Mouse (Mus musculus) ovary, postnatal 10 days (tissue): ENCODE data around the gene Gm765.

Experiments used
- DNase-seq: peaks from one replicate; pipeline ENCODE4 v3.0.0; 2022; ENCODE audit warnings: low spot score

Gm765 gene

DNA sequence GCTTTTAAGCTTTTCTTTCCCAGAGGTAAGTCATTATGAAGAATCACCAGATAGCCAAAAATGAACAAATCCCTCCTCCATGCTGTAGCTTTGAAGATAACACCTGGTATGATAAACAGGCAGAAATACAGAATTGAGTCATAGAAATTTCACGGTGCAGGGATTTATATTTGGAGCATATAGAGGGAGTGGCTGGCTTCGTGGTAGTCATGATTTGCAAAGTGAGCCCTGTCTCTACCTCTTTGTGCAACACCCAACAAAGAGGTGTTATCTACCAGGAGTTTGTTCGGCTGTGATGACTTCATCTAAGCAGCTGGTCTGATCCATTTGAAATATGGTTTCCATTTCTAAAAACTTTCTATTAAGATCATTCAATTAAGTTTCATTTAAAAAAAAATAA, 130.3 kb downstream of the Gm765 start:
- DNase-seq = no peak

DNA sequence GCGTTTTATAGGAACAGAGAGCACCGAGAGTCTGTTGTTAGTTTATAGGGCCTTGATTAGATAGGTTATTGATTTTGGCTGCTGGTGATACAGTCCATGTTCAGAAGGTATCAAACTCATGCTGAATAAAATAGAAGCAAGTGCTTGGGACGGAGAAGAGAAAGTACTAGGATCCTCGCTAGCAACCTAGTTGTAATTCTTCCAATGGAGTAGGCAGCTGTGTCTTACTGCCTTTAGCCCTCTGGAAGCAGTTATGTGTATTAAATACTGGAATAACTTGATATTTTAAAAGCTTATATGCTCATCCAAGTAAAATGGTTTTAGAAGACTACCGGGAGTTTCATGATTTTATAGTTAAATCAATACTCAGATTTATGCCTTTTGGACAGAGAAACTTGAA, 132.3 kb downstream of the Gm765 start:
- no peak for DNase-seq

DNA sequence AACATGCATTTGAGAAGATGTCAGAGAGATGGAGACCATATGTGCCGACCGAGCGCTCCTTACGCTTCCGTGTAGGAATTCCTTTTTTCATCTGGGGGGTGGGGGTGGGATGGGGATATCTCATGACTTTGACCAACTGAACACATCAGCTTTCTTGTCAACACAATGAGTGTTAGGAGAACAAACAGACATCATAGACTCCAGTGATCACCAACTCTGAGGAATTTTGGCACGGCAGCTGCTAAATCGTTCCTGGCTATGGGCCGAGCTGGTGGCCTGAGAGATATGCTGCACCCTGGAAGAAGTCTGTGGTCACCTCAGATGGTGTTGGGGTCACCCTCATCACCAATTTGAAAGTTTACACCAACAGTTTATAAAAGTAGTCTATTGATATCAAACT, 134.5 kb downstream of the Gm765 start:
- no peak for DNase-seq

DNA sequence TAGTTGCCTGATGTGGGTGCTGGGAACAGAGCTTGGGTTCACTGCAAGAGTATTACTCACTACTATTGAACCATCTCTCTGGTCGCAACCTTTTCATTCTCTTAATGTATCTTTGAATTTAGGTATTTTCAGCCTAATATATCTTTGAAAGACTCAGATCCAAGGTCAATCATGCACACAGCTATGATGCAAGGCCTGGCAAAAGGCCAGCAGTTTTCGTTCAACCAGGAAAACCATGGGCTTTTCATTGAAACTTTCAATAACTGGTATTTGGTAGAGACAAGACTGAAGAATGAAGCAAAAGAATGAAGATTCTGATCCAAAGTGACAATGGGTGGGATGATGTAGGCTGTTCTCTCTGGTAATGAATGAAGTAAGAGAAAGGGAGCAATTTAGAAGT, 143.8 kb downstream of the Gm765 start:
- no peak for DNase-seq

DNA sequence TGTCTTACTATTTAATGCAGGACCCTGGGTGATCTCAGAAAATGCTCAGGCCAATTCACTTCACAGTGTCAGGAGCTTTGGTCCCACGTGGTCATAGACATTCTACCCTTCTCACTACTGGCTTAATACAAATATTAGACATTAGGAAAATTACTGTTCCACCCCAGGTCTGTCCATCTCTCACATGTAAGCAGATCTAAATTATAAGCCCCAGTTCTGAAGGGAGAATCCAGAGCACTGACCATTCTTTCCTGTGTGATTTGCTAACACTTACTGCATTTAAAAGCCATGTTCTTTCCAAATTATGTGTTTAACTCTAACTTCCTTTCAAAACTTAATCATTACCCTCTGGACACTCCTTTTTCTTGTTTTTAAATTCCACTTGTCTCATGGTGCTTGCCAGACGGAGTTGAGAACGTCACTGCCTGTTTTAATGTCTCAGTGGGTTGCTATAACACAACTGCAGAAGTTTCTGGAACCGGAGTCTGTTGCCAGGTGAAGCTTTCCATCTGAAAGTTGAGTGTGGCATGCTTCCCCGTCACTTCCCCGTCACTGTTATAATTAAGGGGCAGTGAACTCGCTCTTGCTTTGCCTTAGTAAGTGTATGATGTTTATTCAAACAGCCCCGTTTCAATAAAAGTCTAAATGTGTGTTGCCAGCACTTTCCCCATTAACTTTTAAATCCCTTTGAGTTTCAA, 151.7 kb downstream of the Gm765 start:
- no peak for DNase-seq
